Mouse (Mus musculus) MEL (cell line): ENCODE data around the gene Mroh2a. TPM values are rescaled to one million over a fixed set of nuclear protein-coding genes. Genes with fewer than 3 reads are reported as not detected.
A peak's percentile ranks its signal among the peaks of the same experiment; 100 is the strongest.

Experiments
- DNase-seq: peaks from one replicate; pipeline ENCODE4 v3.0.0; 2011; ENCODE audit warnings: low read depth, low spot score
- H3K27ac ChIP-seq: 2 replicates; pipeline ENCODE4 v1.5.1; 2012; ENCODE audit warnings: low read depth, mild to moderate bottlenecking, control low read depth, low read length, moderate library complexity; ENCODE audit not compliant: control insufficient read depth
- H3K27me3 ChIP-seq, 2 experiments: fragments of 150-350 bp in 1 of 2; sonication (generic) in 1 of 2; 2 replicates each; pipeline ENCODE4 v1.6.1; 2012; ENCODE audit warnings: low read length in 2 of 2, mild to moderate bottlenecking in 2 of 2, improper control_type of control experiment in 1 of 2, moderate library complexity in 1 of 2; ENCODE audit not compliant: insufficient read depth in 2 of 2, control insufficient read depth in 1 of 2
- H3K36me3 ChIP-seq, 2 experiments: 2 replicates each; pipeline ENCODE4 v1.6.1; 2012 to 2014; ENCODE audit warnings: low read length in 2 of 2, improper control_type of control experiment in 1 of 2, inconsistent platforms in 1 of 2, mild to moderate bottlenecking in 1 of 2; ENCODE audit not compliant: insufficient read depth in 2 of 2, control insufficient read depth in 1 of 2
- H3K4me1 ChIP-seq, 2 experiments: fragments of 150-350 bp in 1 of 2; sonication (generic) in 1 of 2; 2 replicates each; pipeline ENCODE4 v1.6.1; 2012; ENCODE audit warnings: low read length in 2 of 2, improper control_type of control experiment in 1 of 2, mild to moderate bottlenecking in 1 of 2; ENCODE audit not compliant: insufficient read depth in 2 of 2, control insufficient read depth in 1 of 2
- H3K4me3 ChIP-seq, 2 experiments: fragments of 150-350 bp in 1 of 2; sonication (generic) in 1 of 2; 2 replicates each; pipeline ENCODE4 v1.5.1; 2012; ENCODE audit warnings: low read depth in 2 of 2, low read length in 2 of 2, mild to moderate bottlenecking in 2 of 2, moderate library complexity in 2 of 2, control low read depth in 1 of 2, improper control_type of control experiment in 1 of 2; ENCODE audit not compliant: control insufficient read depth in 1 of 2, insufficient read depth in 1 of 2
- H3K79me2 ChIP-seq: 2 replicates; pipeline ENCODE4 v1.6.1; 2012; ENCODE audit warnings: mild to moderate bottlenecking, low read length, moderate library complexity; ENCODE audit not compliant: control insufficient read depth, poor library complexity, insufficient read depth
- H3K9ac ChIP-seq: 2 replicates; pipeline ENCODE4 v1.6.1; 2012; ENCODE audit warnings: low read depth, mild to moderate bottlenecking, control low read depth, low read length, moderate library complexity; ENCODE audit not compliant: control insufficient read depth, poor library complexity, severe bottlenecking
- H3K9me3 ChIP-seq: fragments of 150-350 bp; sonication (generic); replicated peaks from 2 replicates; pipeline ENCODE4 v1.6.1; 2012; ENCODE audit warnings: mild to moderate bottlenecking, low read length, improper control_type of control experiment, moderate library complexity; ENCODE audit not compliant: insufficient read depth
- ELF1 ChIP-seq: IDR thresholded peaks from 2 replicates; pipeline ENCODE4 v1.6.1; 2014; ENCODE audit warnings: low read depth, mild to moderate bottlenecking, inconsistent platforms, low read length, improper control_type of control experiment, moderate library complexity
- EP300 ChIP-seq, 2 experiments: IDR thresholded peaks; 2 replicates each; pipeline ENCODE4 v1.6.1; 2011; ENCODE audit warnings: improper control_type of control experiment in 2 of 2, low read length in 2 of 2, low read depth in 1 of 2, mild to moderate bottlenecking in 1 of 2
- GABPA ChIP-seq: IDR thresholded peaks from 2 replicates; pipeline ENCODE4 v1.6.1; 2012; ENCODE audit warnings: low read depth, mild to moderate bottlenecking, inconsistent platforms, low read length, improper control_type of control experiment, moderate library complexity
- GATA1 ChIP-seq: IDR thresholded peaks from 2 replicates; pipeline ENCODE4 v1.6.1; 2011; ENCODE audit warnings: low read depth, low read length, improper control_type of control experiment
- HCFC1 ChIP-seq: IDR thresholded peaks from 2 replicates; pipeline ENCODE4 v1.6.1; 2012; ENCODE audit warnings: low read depth, mild to moderate bottlenecking, inconsistent platforms, low read length, improper control_type of control experiment, moderate library complexity
- KAT2A ChIP-seq: conservative IDR thresholded peaks from 2 replicates; pipeline ENCODE4 v1.6.1; 2012; ENCODE audit warnings: low read depth, low read length, improper control_type of control experiment, inconsistent platforms
- MAFK ChIP-seq: IDR thresholded peaks from 2 replicates; pipeline ENCODE4 v1.6.1; 2011; ENCODE audit warnings: low read depth, mild to moderate bottlenecking, low read length, improper control_type of control experiment, borderline replicate concordance
- MAZ ChIP-seq: IDR thresholded peaks from 2 replicates; pipeline ENCODE4 v1.6.1; 2012; ENCODE audit warnings: low read depth, mild to moderate bottlenecking, inconsistent platforms, low read length, improper control_type of control experiment
- POLR2A ChIP-seq, 2 experiments: IDR thresholded peaks; 2 replicates each; pipeline ENCODE4 v1.6.1; 2011 to 2012; ENCODE audit warnings: low read length in 2 of 2, mild to moderate bottlenecking in 2 of 2, control low read depth in 1 of 2, improper control_type of control experiment in 1 of 2, low read depth in 1 of 2, moderate library complexity in 1 of 2; ENCODE audit not compliant: control insufficient read depth in 1 of 2, insufficient read depth in 1 of 2, poor library complexity in 1 of 2
- RCOR1 ChIP-seq: IDR thresholded peaks from 2 replicates; pipeline ENCODE4 v1.6.1; 2012; ENCODE audit warnings: low read depth, mild to moderate bottlenecking, inconsistent platforms, low read length, improper control_type of control experiment
- polyA plus RNA-seq, 2 experiments: library from polyadenylated mRNA; stranded (reverse) in 1 of 2; unstranded in 1 of 2; fragments of >175 nt in 1 of 2; fragments of >200 nt in 1 of 2; gene quantifications; 2 replicates each; pipeline versions ENCODE4 v1.2.1 to v1.2.4; 2012; ENCODE audit warnings: low replicate concordance in 2 of 2, low read depth in 1 of 2; ENCODE audit not compliant: insufficient read length in 2 of 2, insufficient read depth in 1 of 2, missing spikeins in 1 of 2
- total RNA-seq: library from RNA; depleted of rRNA; stranded (reverse); fragments of 300-350 nt; gene quantifications from 2 replicates; pipeline ENCODE4 v1.2.3, GENCODE M21; 2012

The Mroh2a gene
- total and polyA plus RNA-seq, 3 experiments: 0.27 to 2.5 TPM; not detected in 1

- TF ChIP-seq KAT2A (no peak), MAFK (no peak), ELF1 (peak; percentile 94)
Measured at GRCm38 (mm10) chr1:88277098-88277817, 50.5 kb downstream of the Mroh2a start, which contains the start of the genes Hjurp and Trpm8 (continued).

DNA sequence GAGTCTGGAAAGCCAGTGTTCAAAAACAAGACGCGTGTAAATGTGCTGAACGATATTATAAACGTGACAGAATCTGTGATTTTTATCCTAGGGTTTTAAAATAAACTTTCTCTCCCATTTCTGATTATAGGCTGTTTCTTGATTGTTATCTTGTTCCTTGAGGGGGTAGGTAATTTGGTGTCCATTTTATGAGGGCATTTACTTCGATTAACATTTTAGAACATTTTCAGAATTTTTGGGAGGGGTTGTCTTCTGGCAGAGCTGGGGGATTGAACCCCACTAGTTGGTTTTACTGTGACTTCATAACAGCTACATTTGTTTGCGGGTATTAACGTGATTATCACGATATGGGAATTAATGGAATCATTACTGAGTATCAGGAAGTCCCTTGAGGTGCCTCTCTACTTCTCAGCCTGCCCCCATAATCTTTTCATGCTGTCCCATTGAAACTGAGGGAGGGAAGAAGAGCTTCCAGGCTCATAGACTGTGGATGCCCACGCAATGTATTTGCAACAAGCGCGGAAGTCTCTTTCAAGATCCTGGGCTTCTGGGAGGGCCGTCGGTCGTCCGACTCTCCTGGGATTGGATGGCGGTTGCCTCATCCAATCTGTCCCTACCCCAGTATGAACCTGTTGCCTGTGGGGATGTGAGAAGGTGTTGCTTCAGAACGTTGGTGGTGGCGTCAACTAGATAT lies 51.2 kb downstream of the Mroh2a start:
- H3K79me2 ChIP-seq: peaks cover 36% of the 10 kb centered on the region
- H3K9me3 ChIP-seq: no peaks in the 10 kb centered on the region
- H3K9ac ChIP-seq: peak overlapping the region; percentile 46
- peak overlapping the region; percentile 35 to 67 for H3K4me3 ChIP-seq
- peak; percentile 55 for DNase-seq
- H3K4me1 ChIP-seq: peaks cover 3 to 9% of the 10 kb centered on the region in 2 experiments; a peak in 3 of 4 replicates
- peaks cover 15 to 16% of the 10 kb centered on the region in 2 experiments for H3K36me3 ChIP-seq
- H3K27ac ChIP-seq: no peak overlapping the region
- H3K27me3 ChIP-seq: no peaks in the 10 kb centered on the region
- TF ChIP-seq RCOR1: no peak
- no peak for TF ChIP-seq ELF1
- no peak for TF ChIP-seq GABPA
- TF ChIP-seq HCFC1: no peak
- peak; percentile 71 for TF ChIP-seq GATA1
- no peak for TF ChIP-seq POLR2A (IDR thresholded peaks at IDR 0.05; ENCODE audit: control insufficient read depth in 1 of 2, insufficient read depth in 1 of 2, low read depth in 1 of 2, low read length in 2 of 2, poor library complexity in 1 of 2)
- no peak for TF ChIP-seq MAFK

DNA sequence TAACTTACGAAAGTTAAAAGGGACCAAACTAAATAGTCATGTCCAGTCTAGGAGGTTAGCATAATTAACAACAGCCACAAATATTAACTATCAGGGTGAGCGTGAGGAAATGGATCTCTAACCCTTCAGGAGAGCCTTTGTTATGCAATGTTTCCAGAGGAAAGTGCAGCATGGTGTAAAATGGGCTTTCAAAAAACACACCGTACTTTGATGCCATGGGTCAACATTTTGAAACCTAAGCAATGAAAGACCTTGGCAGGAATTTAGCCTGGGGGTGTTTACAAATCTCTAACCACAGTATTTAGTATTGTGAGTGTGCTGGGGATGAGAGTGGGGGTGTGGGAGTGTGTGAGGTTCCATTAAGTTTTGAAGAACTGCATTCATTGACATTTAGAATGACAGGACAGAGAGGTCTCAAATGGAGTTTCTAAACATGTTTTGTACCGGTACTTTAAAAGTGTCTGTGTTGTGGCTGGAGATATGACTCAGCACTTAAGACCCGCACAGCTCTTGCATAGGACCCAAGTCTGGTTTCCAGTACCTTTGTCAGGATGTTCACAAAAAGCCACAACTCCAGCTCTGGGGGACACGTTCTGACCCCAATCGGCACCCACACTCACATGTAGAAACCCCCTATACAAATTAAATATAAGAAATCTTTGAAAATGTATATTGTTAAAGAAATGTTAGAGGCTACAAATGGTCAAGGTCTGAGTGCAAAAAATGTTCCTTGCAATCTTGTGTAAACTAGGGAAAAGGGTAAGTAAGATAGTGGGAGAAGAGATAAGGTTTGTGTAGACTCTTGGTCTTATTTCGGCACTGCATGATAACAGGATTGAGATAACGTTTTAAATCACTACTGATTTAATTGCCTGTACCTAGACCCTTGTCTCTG lies 52.6 kb downstream of the Mroh2a start:
- Histone ChIP-seq H3K79me2 (peaks cover 29% of the 10 kb centered on the region), H3K36me3 (peaks cover 7 to 15% of the 10 kb centered on the region in 2 experiments), H3K4me3 (no peak overlapping the region), H3K27ac (no peak overlapping the region), H3K9me3 (no peaks in the 10 kb centered on the region), H3K9ac (no peak overlapping the region), H3K27me3 (no peaks in the 10 kb centered on the region), H3K4me1 (peaks cover 3 to 9% of the 10 kb centered on the region in 2 experiments; a peak in 3 of 4 replicates)
- DNase-seq: no peak
- TF ChIP-seq MAZ (no peak), GATA1 (peak; percentile 81), RCOR1 (peak; percentile 88), EP300 (IDR thresholded peaks at IDR 0.05; ENCODE audit: low read depth in 1 of 2, low read length in 2 of 2) (peak in 1 of 2 experiments; percentile 8; a peak in 1 of 4 replicates)
